ENCODE assay signal across 10 mouse cellular contexts in the genomic region with DNA sequence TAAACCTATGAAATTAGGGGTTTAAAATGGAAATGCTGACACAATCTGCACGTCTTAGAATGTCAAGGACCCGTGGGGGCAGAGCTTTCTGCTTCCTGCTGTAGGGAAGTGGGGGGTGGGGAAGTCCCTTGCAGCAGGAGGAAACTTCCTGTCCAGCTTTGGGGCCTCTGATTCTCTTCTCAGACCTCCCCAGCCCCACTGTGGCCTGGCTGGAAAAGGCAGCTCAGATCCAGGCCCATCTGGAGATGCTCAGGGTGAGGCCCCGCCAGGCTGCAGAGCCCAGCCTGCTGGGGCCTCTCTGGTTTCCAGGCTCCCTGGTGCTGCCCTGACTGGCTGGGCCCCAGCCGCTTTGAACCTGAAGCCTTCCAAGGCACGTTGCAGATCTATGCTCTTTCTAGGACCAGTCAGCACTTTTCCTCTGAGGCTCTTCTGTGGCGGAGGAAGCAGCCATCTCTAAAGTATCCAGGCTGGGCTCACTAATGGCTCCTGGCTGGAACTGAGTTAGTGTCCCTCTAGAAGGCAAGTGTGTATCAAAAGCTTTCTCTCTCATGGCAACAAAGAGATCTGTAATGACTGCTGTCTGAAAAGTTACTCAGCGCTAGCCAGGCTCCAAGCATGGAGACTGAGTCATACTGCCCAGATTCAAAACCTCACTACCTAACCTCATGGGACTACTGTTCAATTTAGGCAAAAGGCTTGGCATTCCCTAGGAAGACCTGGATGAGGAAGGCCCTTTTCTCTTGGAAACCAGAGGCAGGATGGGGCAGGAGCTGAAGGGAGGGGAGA. TPM values are rescaled to one million over a fixed set of nuclear protein-coding genes. Genes with fewer than 3 reads are reported as not detected.
DNase-seq lines count a peak whose midpoint lies in the region; ATAC-seq and TF ChIP-seq lines count a peak whose summit lies in the region.
"Had no signal": no experiment of that assay in that cellular context is flagged by ENCODE, and none has a peak within 500 bp of the region (broad histone marks: within the 10 kb centered on the region; RNA-seq: fewer than 3 reads in every experiment).

No protein-coding gene starts in this region.

- H3K4me1 ChIP-seq in heart, embryonic 10.5 days: peaks cover 9% of the 10 kb centered on the region
- peaks cover 33% of the 10 kb centered on the region for H3K4me1 ChIP-seq in limb, embryonic 12.5 days (replicated peaks)
- H3K4me1 ChIP-seq: midbrain, embryonic 13.5 days had no signal

- no peak for DNase-seq in heart, embryonic 10.5 days (ENCODE audit: low spot score)
- DNase-seq in heart, postnatal 25 days (ENCODE audit: low spot score): no peak
- DNase-seq in fibroblast of lung, adult 2 months (ENCODE audit: low read depth): peak; percentile 64
- no peak for DNase-seq in cerebellum, postnatal 25 days
- no peak for DNase-seq in MN1 (ENCODE audit: low spot score)
- DNase-seq: cerebellum, adult 2 months had no signal

- peak overlapping the region; percentile 83 for H3K27ac ChIP-seq in heart, embryonic 10.5 days
- peak overlapping the region; percentile 95 for H3K27ac ChIP-seq in limb, embryonic 12.5 days
- H3K27ac ChIP-seq: midbrain, embryonic 13.5 days had no signal

- no peaks in the 10 kb centered on the region for H3K79me2 ChIP-seq in C2C12 (ENCODE audit: control insufficient read depth, insufficient read depth)

- H3K27me3 ChIP-seq in heart, embryonic 10.5 days (ENCODE audit: insufficient read depth, poor library complexity, severe bottlenecking): peaks cover 11% of the 10 kb centered on the region; the same call in 1 of the 2 replicates
- no peaks in the 10 kb centered on the region for H3K27me3 ChIP-seq in C2C12 (ENCODE audit: control insufficient read depth, insufficient read depth, insufficient read length)
- H3K27me3 ChIP-seq in limb, embryonic 12.5 days: no peaks in the 10 kb centered on the region

- WGBS in heart, embryonic 10.5 days: 29% methylated on average over 7 of the region's 7 CpGs
- WGBS in limb, embryonic 12.5 days: 19% methylated on average over 7 of the region's 7 CpGs

- no peaks in the 10 kb centered on the region for H3K36me3 ChIP-seq in heart, embryonic 10.5 days
- no peaks in the 10 kb centered on the region for H3K36me3 ChIP-seq in C2C12 (ENCODE audit: control insufficient read depth, insufficient read depth)
- H3K36me3 ChIP-seq in limb, embryonic 12.5 days: no peaks in the 10 kb centered on the region
- H3K36me3 ChIP-seq: midbrain, embryonic 13.5 days had no signal

- H3K79me3 ChIP-seq in C2C12 (ENCODE audit: low read depth): no peaks in the 10 kb centered on the region

- intact Hi-C loops in heart, postnatal 25 days (cut with DNase I): no loop called here

- TF ChIP-seq CTCF in C2C12 (IDR thresholded peaks at IDR 0.05; ENCODE audit: control insufficient read depth, insufficient read depth, insufficient read length): no peak

- H3K4me2 ChIP-seq in limb, embryonic 12.5 days: peak overlapping the region; percentile 7; the same call in 1 of the 2 replicates
- H3K4me2 ChIP-seq: midbrain, embryonic 13.5 days had no signal

- 0 out of 2 replicates have a peak overlapping the region, but pooled peaks have one; percentile 31 for H3K9ac ChIP-seq in limb, embryonic 12.5 days (replicated peaks)
- H3K9ac ChIP-seq: midbrain, embryonic 13.5 days had no signal

- no peak overlapping the region for H3ac ChIP-seq in C2C12 (ENCODE audit: control insufficient read depth, insufficient read length, low read depth)

- H3K9me3 ChIP-seq in heart, embryonic 10.5 days: no peaks in the 10 kb centered on the region
- H3K9me3 ChIP-seq in limb, embryonic 12.5 days: no peaks in the 10 kb centered on the region
- H3K9me3 ChIP-seq: midbrain, embryonic 13.5 days had no signal

- ATAC-seq in limb, embryonic 12.5 days (ENCODE audit: insufficient number of reproducible peaks, insufficient read depth, low FRiP score, low TSS enrichment, low read depth): 0 out of 2 replicates have a peak, but pooled peaks have one; percentile 37
- ATAC-seq in inflammation-experienced regulatory T-cells, adult 6 months: no peak
- ATAC-seq: midbrain, embryonic 13.5 days had no signal

- H3K4me3 ChIP-seq in heart, embryonic 10.5 days: no peak overlapping the region
- H3K4me3 ChIP-seq in C2C12 (ENCODE audit: insufficient read depth, poor library complexity, severe bottlenecking): no peak overlapping the region
- H3K4me3 ChIP-seq in limb, embryonic 12.5 days (replicated peaks): no peak overlapping the region
- H3K4me3 ChIP-seq: midbrain, embryonic 13.5 days had no signal

TF ChIP-seq in C2C12, 6 proteins besides CTCF, POLR2A, EP300 and RAD21:
- no peak for TF ChIP-seq MYOG (IDR thresholded peaks at IDR 0.05; ENCODE audit: control insufficient read depth, extremely low read depth, insufficient read length)
- no peak for TF ChIP-seq USF1 (IDR thresholded peaks at IDR 0.05; ENCODE audit: low read depth)
- TF ChIP-seq MYOD1 (IDR thresholded peaks at IDR 0.05; ENCODE audit: control insufficient read depth, insufficient read length, low read depth): no peak
- TF ChIP-seq FOSL1 (IDR thresholded peaks at IDR 0.05; ENCODE audit: insufficient read depth, low read length, poor library complexity, severe bottlenecking): no peak
- no peak for TF ChIP-seq CEBPB (IDR thresholded peaks at IDR 0.05; ENCODE audit: low read depth)
- TF ChIP-seq MAX (IDR thresholded peaks at IDR 0.05): peak; percentile 20

RNA-seq across cellular contexts. Expression of gene Tbx4, which starts 55.8 kb away (rescaled TPM):
- 0.80 and 4.1 TPM in 2 replicates for polyA plus RNA-seq in heart, embryonic 10.5 days (2016; fragmentation: Nextera tagmentation; extraction: Ambion mirVana)
- total RNA-seq in heart, postnatal 25 days (2021): under 1 TPM in 1 of 2 experiments, not detected in 1; 0.08 TPM
- polyA plus RNA-seq in C2C12 (2012; fragmentation: generic; extraction: Trizol): 0.02 TPM
- polyA plus RNA-seq in limb, embryonic 12.5 days (2016; fragmentation: Nextera tagmentation; extraction: Ambion mirVana): 39.2 and 44.0 TPM in 2 replicates
- not detected for polyA plus RNA-seq in inflammation-experienced regulatory T-cells, adult 6 months (2017; shearing (Covaris generic))
